Mouse (Mus musculus) ovary, adult 10 weeks (tissue): Measurements from ENCODE around the gene Dydc2. TPM values are rescaled to one million over a fixed set of nuclear protein-coding genes. Genes with fewer than 3 reads are reported as not detected.

ENCODE experiments used
- polyA plus RNA-seq: library from polyadenylated mRNA; stranded (reverse); fragments of 350-450 nt; fragmentation: Illumina TruSeq; extraction: RNeasy Lipid Tissue Mini Kit (QIAGEN cat#74804); gene quantifications from one replicate; pipeline ENCODE4 v1.2.3, GENCODE M21; 2014

Dydc2 gene
- 1.5 TPM for polyA plus RNA-seq

DNA sequence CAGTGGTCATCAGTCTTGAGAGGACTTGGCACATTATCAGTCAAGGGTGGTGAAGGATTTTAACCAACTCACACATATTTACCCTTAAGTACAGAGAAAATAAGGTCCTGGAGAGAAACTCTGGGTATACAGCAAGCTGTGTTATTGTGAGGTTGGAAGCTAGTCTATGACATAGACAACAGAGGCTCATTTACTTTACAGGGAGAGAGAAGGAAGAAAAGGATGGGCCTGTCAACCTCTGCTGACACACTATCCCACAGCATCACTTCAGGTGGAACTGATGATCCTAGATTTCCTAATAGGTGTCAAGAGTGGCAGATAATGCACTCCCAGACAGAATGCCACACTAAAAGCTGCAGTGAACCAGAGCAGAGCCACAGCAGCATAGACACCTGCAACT lies at the start of gene Dydc2:
TSS of gene Dydc2 (minus strand) at position 101 of the 400 bp plus-strand sequence.

DNA sequence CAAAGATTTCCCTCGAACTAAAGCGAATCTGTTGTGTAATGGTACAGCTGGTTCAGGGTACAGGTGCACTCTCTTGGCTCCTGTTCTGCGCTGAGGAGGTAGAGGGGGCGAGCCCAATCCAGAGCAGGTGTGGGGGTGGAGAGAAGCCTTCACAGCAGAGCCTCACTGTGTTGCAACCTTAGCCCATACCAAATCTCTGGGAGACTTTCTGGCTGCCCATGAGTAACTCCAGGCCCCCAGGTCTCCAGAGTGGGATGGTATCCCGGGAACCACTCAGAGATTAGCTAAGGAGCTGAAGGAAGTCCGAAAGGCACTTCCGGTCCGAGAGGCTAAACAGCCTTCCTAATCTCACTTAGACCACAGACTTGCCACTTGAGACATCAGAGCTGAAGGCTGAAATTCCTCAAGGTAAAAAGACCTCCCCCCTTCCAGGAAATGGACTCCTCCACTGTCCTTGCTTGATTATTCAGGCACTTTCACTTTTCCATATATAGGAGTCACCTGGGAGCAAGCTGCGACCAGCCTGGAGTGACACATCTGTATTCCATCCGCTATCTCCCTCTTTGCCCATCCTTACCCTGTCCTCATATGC lies 35.9 kb upstream of the Dydc2 start, which contains the start of gene Mat1a:
TSS of gene Mat1a (plus strand) at position 183 of the 592 bp plus-strand sequence.

DNA sequence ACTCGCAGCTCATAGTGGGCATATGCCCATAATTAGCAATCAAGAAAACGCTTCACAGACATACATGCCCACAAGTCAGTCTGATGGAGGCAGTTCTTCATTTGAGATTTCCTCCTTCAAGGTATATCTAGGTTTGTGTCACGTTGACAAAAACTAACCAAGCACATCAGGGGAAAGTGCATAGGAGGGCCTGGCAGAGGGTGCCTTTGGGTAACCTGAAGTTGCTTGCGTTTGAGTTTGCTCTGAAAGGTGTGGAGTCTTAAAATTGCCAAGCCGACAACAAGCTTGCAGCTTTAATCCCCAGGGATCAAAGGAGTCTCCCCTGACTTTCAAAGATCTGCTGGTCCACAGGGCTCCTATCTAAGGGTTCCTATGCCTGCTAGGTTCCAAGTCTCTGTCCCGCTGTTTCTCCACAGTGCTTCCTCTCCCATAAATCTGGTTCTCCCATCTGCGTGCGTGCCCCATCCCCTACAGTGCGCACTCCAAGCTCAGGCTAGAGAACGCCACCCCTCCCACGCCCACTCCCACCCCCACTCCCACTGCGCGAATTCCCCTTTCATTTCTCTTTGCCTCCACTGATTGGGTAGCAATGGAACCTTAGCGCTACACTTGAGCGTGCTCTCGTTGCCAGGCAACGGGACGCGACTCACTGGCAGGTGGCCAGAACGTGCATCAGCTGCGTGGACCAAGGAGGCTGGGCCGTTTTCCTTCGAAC lies 3.4 kb upstream of the Dydc2 start, which contains the start of gene Dydc1:
TSS of gene Dydc1 (plus strand) at position 683 of the 715 bp plus-strand sequence.

DNA sequence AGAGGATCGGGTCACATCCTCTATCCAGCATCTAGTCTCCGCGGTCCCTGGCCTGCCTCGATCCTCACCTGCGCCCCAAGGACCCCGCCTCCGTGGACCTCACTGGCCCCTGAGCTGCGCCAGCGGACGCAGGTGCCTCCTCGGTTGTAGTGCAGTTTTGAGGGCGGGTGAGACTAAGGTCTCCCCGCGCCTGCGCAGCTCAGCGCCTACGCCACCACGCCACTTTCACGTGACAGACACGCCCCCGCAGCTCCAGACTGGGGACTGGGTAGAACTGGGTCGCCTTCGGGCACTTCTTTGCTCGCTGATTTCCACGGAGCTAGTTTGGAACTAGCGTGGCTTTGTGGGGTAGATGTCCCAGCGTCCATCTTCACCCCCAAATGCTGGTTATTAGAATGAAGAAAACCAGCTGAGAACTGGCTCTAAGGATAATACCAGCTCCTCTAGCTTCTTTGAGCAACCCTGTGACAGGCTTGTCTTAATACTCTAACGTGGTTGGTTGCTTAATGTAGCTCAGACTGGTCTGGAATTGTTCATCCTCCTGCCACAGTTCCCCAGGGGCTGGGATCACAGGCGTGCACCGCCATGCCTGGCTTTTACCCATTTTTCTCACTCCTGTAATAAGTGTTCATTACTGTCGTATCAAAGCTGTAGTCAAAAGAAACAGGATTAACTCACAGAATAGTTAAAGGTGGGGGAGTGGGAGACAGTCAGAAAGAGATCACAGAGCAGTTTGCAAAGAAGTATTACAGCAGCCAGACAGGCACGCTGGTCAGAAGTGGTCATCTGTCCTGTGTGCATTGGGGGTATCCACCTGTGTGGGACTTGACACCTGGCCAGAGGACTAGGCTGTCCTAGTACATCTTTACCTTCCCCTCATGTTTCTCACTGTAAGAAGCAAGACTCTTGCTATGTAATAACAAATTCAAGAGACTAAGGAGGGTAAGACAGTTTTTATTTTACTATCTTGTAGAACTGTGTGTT lies 55.1 kb downstream of the Dydc2 start, which contains the start of gene Fam213a:
TSS of gene Fam213a (minus strand) at position 159 of the 984 bp plus-strand sequence.

Other genes with a start within 250 kb of the Dydc2 start
- gene Sh2d4b, start 175.9 kb downstream of the Dydc2 start, polyA plus RNA-seq, result 6.3 TPM
- 26.1 TPM for gene Tspan14, start 102.4 kb downstream of the Dydc2 start, polyA plus RNA-seq
- gene Fam213a, start 55.4 kb downstream of the Dydc2 start, polyA plus RNA-seq, result 336 TPM
- 0.51 TPM for gene Dydc1, start 3.7 kb upstream of the Dydc2 start, polyA plus RNA-seq
- 1.4 TPM for gene Mat1a, start 35.8 kb upstream of the Dydc2 start, polyA plus RNA-seq
- gene Sftpa1, start 62.6 kb upstream of the Dydc2 start, polyA plus RNA-seq, result not detected
- gene Mbl1, start 82.2 kb upstream of the Dydc2 start, polyA plus RNA-seq, result not detected
- not detected for gene Sftpd, start 115.9 kb upstream of the Dydc2 start, polyA plus RNA-seq
- not detected for gene Gm2832, start 209.6 kb upstream of the Dydc2 start, polyA plus RNA-seq